Mouse (Mus musculus): Measurements from ENCODE around the gene Slc13a4. TPM values are rescaled to one million over a fixed set of nuclear protein-coding genes. Genes with fewer than 3 reads are reported as not detected.

Gene Slc13a4
- polyA plus RNA-seq, 1 experiment from 2014 or later: 1.3 TPM

- no peak overlapping the region for H3K9ac ChIP-seq
- WGBS: 86% methylated on average over 12 of the region's 12 CpGs
- ATAC-seq (ENCODE audit: low read depth): no peak
These were observed 36.7 kb downstream of the Slc13a4 start for GRCm38 (mm10) chr6:35271094-35271855.

GRCm38 (mm10) chr6:35269643-35270042, 38.3 kb downstream of the Slc13a4 start:
- Histone ChIP-seq H3K27ac (replicated peaks) (no peak overlapping the region), H3K9ac (no peak overlapping the region), H3K4me3 (no peak overlapping the region), H3K9me3 (no peaks in the 10 kb centered on the region), H3K4me2 (no peak overlapping the region), H3K27me3 (no peaks in the 10 kb centered on the region), H3K36me3 (0 out of 2 replicates have a peak, but pooled peaks cover 8% of the 10 kb centered on the region), H3K4me1 (replicated peaks) (0 out of 2 replicates have a peak, but pooled peaks cover 4% of the 10 kb centered on the region)
- ATAC-seq (ENCODE audit: low read depth): no peak
- 84% methylated on average over 13 of the region's 13 CpGs for WGBS

More at GRCm38 (mm10) chr6:35271094-35271855, 36.7 kb downstream of the Slc13a4 start:
- Histone ChIP-seq H3K27ac (replicated peaks) (no peak overlapping the region), H3K9me3 (no peaks in the 10 kb centered on the region), H3K4me1 (replicated peaks) (0 out of 2 replicates have a peak, but pooled peaks cover 4% of the 10 kb centered on the region), H3K4me2 (no peak overlapping the region), H3K4me3 (no peak overlapping the region), H3K36me3 (0 out of 2 replicates have a peak, but pooled peaks cover 8% of the 10 kb centered on the region), H3K27me3 (no peaks in the 10 kb centered on the region)

- no peak overlapping the region for H3K9ac ChIP-seq
- H3K4me3 ChIP-seq: no peak overlapping the region
- H3K36me3 ChIP-seq: 0 out of 2 replicates have a peak, but pooled peaks cover 9% of the 10 kb centered on the region
- no peak for ATAC-seq (ENCODE audit: low read depth)
- H3K4me2 ChIP-seq: no peak overlapping the region
- no peaks in the 10 kb centered on the region for H3K27me3 ChIP-seq
- no peak overlapping the region for H3K27ac ChIP-seq (replicated peaks)
- H3K4me1 ChIP-seq (replicated peaks): 0 out of 2 replicates have a peak, but pooled peaks cover 4% of the 10 kb centered on the region
- H3K9me3 ChIP-seq: no peaks in the 10 kb centered on the region
- 94% methylated on average over 13 of the region's 13 CpGs for WGBS
These were observed 39.2 kb downstream of the Slc13a4 start for GRCm38 (mm10) chr6:35268711-35269110.

- no peaks in the 10 kb centered on the region for H3K27me3 ChIP-seq
- H3K27ac ChIP-seq (replicated peaks): peak overlapping the region; percentile 28; the same call in 1 of the 2 replicates
- H3K9ac ChIP-seq: no peak overlapping the region
- WGBS: 85% methylated on average over 15 of the region's 15 CpGs
- ATAC-seq (ENCODE audit: low read depth): no peak
- H3K4me3 ChIP-seq: no peak overlapping the region
- H3K9me3 ChIP-seq: no peaks in the 10 kb centered on the region
- H3K36me3 ChIP-seq: peaks cover 34% of the 10 kb centered on the region
- H3K4me2 ChIP-seq: no peak overlapping the region
- H3K4me1 ChIP-seq (replicated peaks): no peaks in the 10 kb centered on the region
These were observed 42.2 kb downstream of the Slc13a4 start for GRCm38 (mm10) chr6:35265580-35266278.

- peaks cover 8% of the 10 kb centered on the region for H3K4me1 ChIP-seq (replicated peaks)
- no peak overlapping the region for H3K4me2 ChIP-seq
- no peaks in the 10 kb centered on the region for H3K27me3 ChIP-seq
- H3K4me3 ChIP-seq: no peak overlapping the region
- no peaks in the 10 kb centered on the region for H3K9me3 ChIP-seq
- 89% methylated on average over 7 of the region's 7 CpGs for WGBS
- ATAC-seq (ENCODE audit: low read depth): no peak
- no peak overlapping the region for H3K9ac ChIP-seq
- peaks cover 30% of the 10 kb centered on the region for H3K36me3 ChIP-seq
- no peak overlapping the region for H3K27ac ChIP-seq (replicated peaks)
These were observed 47.4 kb downstream of the Slc13a4 start for GRCm38 (mm10) chr6:35260531-35260930.

GRCm38 (mm10) chr6:35259526-35259925, 48.4 kb downstream of the Slc13a4 start:
- no peaks in the 10 kb centered on the region for H3K9me3 ChIP-seq
- ATAC-seq (ENCODE audit: low read depth): no peak
- no peak overlapping the region for H3K4me3 ChIP-seq
- peaks cover 30% of the 10 kb centered on the region for H3K36me3 ChIP-seq
- H3K27ac ChIP-seq (replicated peaks): no peak overlapping the region
- H3K9ac ChIP-seq: no peak overlapping the region
- no peak overlapping the region for H3K4me2 ChIP-seq
- H3K27me3 ChIP-seq: no peaks in the 10 kb centered on the region
- peaks cover 18% of the 10 kb centered on the region for H3K4me1 ChIP-seq (replicated peaks)
- WGBS: 77% methylated on average over 5 of the region's 5 CpGs

- Histone ChIP-seq H3K4me3 (no peak overlapping the region), H3K27ac (replicated peaks) (no peak overlapping the region), H3K27me3 (no peaks in the 10 kb centered on the region), H3K36me3 (peaks cover 30% of the 10 kb centered on the region), H3K9me3 (no peaks in the 10 kb centered on the region), H3K4me2 (no peak overlapping the region), H3K4me1 (replicated peaks) (peaks cover 24% of the 10 kb centered on the region), H3K9ac (no peak overlapping the region)
- WGBS: 87% methylated on average over 2 of the region's 2 CpGs
- ATAC-seq (ENCODE audit: low read depth): no peak
These were observed 49.0 kb downstream of the Slc13a4 start for GRCm38 (mm10) chr6:35258922-35259321.

GRCm38 (mm10) chr6:35257626-35258190, 50.2 kb downstream of the Slc13a4 start:
- Histone ChIP-seq H3K4me2 (no peak overlapping the region), H3K4me3 (no peak overlapping the region), H3K4me1 (replicated peaks) (peaks cover 34% of the 10 kb centered on the region), H3K9ac (no peak overlapping the region), H3K36me3 (peaks cover 18% of the 10 kb centered on the region), H3K9me3 (no peaks in the 10 kb centered on the region), H3K27ac (replicated peaks) (no peak overlapping the region), H3K27me3 (no peaks in the 10 kb centered on the region)
- WGBS: 92% methylated on average over 13 of the region's 13 CpGs
- no peak for ATAC-seq (ENCODE audit: low read depth)

- no peaks in the 10 kb centered on the region for H3K27me3 ChIP-seq
- H3K4me2 ChIP-seq: no peak overlapping the region
- no peak overlapping the region for H3K9ac ChIP-seq
- ATAC-seq (ENCODE audit: low read depth): no peak
- peaks cover 10% of the 10 kb centered on the region for H3K36me3 ChIP-seq
- H3K4me3 ChIP-seq: no peak overlapping the region
- no peaks in the 10 kb centered on the region for H3K9me3 ChIP-seq
- WGBS: 90% methylated on average over 7 of the region's 7 CpGs
- H3K27ac ChIP-seq (replicated peaks): no peak overlapping the region
- peaks cover 34% of the 10 kb centered on the region for H3K4me1 ChIP-seq (replicated peaks)
These were observed 51.2 kb downstream of the Slc13a4 start for GRCm38 (mm10) chr6:35256691-35257090.

- H3K27ac ChIP-seq (replicated peaks): no peak overlapping the region
- H3K27me3 ChIP-seq: no peaks in the 10 kb centered on the region
- peak overlapping the region; percentile 80; the same call in 1 of the 2 replicates for H3K9ac ChIP-seq
- H3K4me2 ChIP-seq: peak overlapping the region; percentile 70
- H3K36me3 ChIP-seq: no peaks in the 10 kb centered on the region
- 82% methylated on average over 12 of the region's 12 CpGs for WGBS
- peaks cover 34% of the 10 kb centered on the region for H3K4me1 ChIP-seq (replicated peaks)
- no peaks in the 10 kb centered on the region for H3K9me3 ChIP-seq
- no peak for ATAC-seq (ENCODE audit: low read depth)
- no peak overlapping the region for H3K4me3 ChIP-seq
These were observed 52.9 kb downstream of the Slc13a4 start for GRCm38 (mm10) chr6:35255017-35255416.

- no peak for ATAC-seq (ENCODE audit: low read depth)
- Histone ChIP-seq H3K9me3 (no peaks in the 10 kb centered on the region), H3K27ac (replicated peaks) (no peak overlapping the region), H3K4me2 (peak overlapping the region; percentile 70), H3K36me3 (no peaks in the 10 kb centered on the region), H3K9ac (peak overlapping the region; percentile 80), H3K4me3 (peak overlapping the region; percentile 67), H3K27me3 (no peaks in the 10 kb centered on the region), H3K4me1 (replicated peaks) (peaks cover 34% of the 10 kb centered on the region)
- WGBS: 66% methylated on average over 9 of the region's 9 CpGs
These were observed 53.6 kb downstream of the Slc13a4 start for GRCm38 (mm10) chr6:35254136-35254904.
